Mouse (Mus musculus) lung, postnatal 14 days (tissue): Measurements from ENCODE around the gene Vmn1r214.

ENCODE experiments used
- DNase-seq: peaks from one replicate; pipeline ENCODE4 v3.0.0; 2021

Gene Vmn1r214

GRCm38 (mm10) chr13:23030118-23030517, at the start of gene Vmn1r214:
Gene Vmn1r214, plus strand, starts transcription at chr13:23030418.
- no peak for DNase-seq

GRCm38 (mm10) chr13:22990214-22990891, 39.9 kb upstream of the Vmn1r214 start:
- peak; percentile 0 for DNase-seq

GRCm38 (mm10) chr13:22992178-22992700, 38.0 kb upstream of the Vmn1r214 start:
- no peak for DNase-seq

GRCm38 (mm10) chr13:22992721-22993120, 37.5 kb upstream of the Vmn1r214 start:
- no peak for DNase-seq

- DNase-seq, result no peak
Measured at GRCm38 (mm10) chr13:23007356-23007755, 22.9 kb upstream of the Vmn1r214 start, which contains the start of gene Vmn1r213. Gene Vmn1r213, plus strand, starts transcription at chr13:23007656.

- no peak for DNase-seq
Measured at GRCm38 (mm10) chr13:23018158-23018557, 12.1 kb upstream of the Vmn1r214 start.

- DNase-seq, result no peak
Measured at GRCm38 (mm10) chr13:23024812-23025211, 5.4 kb upstream of the Vmn1r214 start.

GRCm38 (mm10) chr13:23057778-23058177, 27.6 kb downstream of the Vmn1r214 start:
- DNase-seq, result no peak

GRCm38 (mm10) chr13:23067725-23068124, 37.5 kb downstream of the Vmn1r214 start, which contains the start of gene Vmn1r215:
Gene Vmn1r215, plus strand, starts transcription at chr13:23068025.
- no peak for DNase-seq

- DNase-seq, result no peak
Measured at GRCm38 (mm10) chr13:23069312-23069711, 39.1 kb downstream of the Vmn1r214 start.
